Mouse (Mus musculus) embryonic facial prominence, embryonic 12.5 days (tissue): ENCODE measurements around the gene Txndc9. TPM values are rescaled to one million over a fixed set of nuclear protein-coding genes. Genes with fewer than 3 reads are reported as not detected.

ENCODE experiments used
- polyA plus RNA-seq: library from polyadenylated mRNA; unstranded; fragments of >200 nt; fragmentation: Nextera tagmentation; extraction: Ambion mirVana; gene quantifications from 2 replicates; pipeline ENCODE4 v1.2.1, GENCODE M21; 2016

The Txndc9 gene
- polyA plus RNA-seq, 1 experiment from 2014 or later, result 155 TPM

Other genes with a start within 250 kb of the Txndc9 start
- gene Tsga10, start 131.5 kb downstream of the Txndc9 start, polyA plus RNA-seq, result 7.4 and 7.6 TPM in 2 replicates
- 8.5 and 9.1 TPM in 2 replicates for gene Lipt1, start 126.2 kb downstream of the Txndc9 start, polyA plus RNA-seq
- gene Mitd1, start 107.5 kb downstream of the Txndc9 start, polyA plus RNA-seq, result 25.3 and 25.4 TPM in 2 replicates
- gene Mrpl30, start 107.4 kb downstream of the Txndc9 start, polyA plus RNA-seq, result 232 and 245 TPM in 2 replicates
- gene Lyg2, start 81.4 kb downstream of the Txndc9 start, polyA plus RNA-seq, result not detected in 2 replicates
- not detected in 2 replicates for gene Lyg1, start 40.1 kb downstream of the Txndc9 start, polyA plus RNA-seq
- 31.5 and 34.2 TPM in 2 replicates for gene Eif5b, start 117 bp upstream of the Txndc9 start, polyA plus RNA-seq
- 48.6 and 49.5 TPM in 2 replicates for gene Rev1, start 131.9 kb upstream of the Txndc9 start, polyA plus RNA-seq